Mouse (Mus musculus): ENCODE data around the gene Tmem59.

Gene Tmem59

GRCm38 (mm10) chr4:107179561-107179960 lies 1.4 kb downstream of the Tmem59 start:
- no peak for DNase-seq (ENCODE audit: low read depth, low spot score)

- DNase-seq (ENCODE audit: low read depth, low spot score): no peak
These were observed 2.5 kb downstream of the Tmem59 start for GRCm38 (mm10) chr4:107180746-107181145.

- no peak for DNase-seq (ENCODE audit: low read depth, low spot score)
These were observed 3.7 kb downstream of the Tmem59 start for GRCm38 (mm10) chr4:107181866-107182265.

GRCm38 (mm10) chr4:107182796-107183195 lies 4.6 kb downstream of the Tmem59 start:
- no peak for DNase-seq (ENCODE audit: low read depth, low spot score)

- DNase-seq (ENCODE audit: low read depth, low spot score): no peak
These were observed 5.0 kb downstream of the Tmem59 start for GRCm38 (mm10) chr4:107183203-107183602.

GRCm38 (mm10) chr4:107185703-107186102 lies 7.5 kb downstream of the Tmem59 start:
- DNase-seq (ENCODE audit: low read depth, low spot score): no peak

- DNase-seq (ENCODE audit: low read depth, low spot score): no peak
These were observed 15.6 kb downstream of the Tmem59 start for GRCm38 (mm10) chr4:107193841-107194240.

GRCm38 (mm10) chr4:107196454-107196853 lies 18.3 kb downstream of the Tmem59 start:
- DNase-seq (ENCODE audit: low read depth, low spot score): no peak

GRCm38 (mm10) chr4:107198072-107198471 lies 19.9 kb downstream of the Tmem59 start:
- no peak for DNase-seq (ENCODE audit: low read depth, low spot score)

GRCm38 (mm10) chr4:107201779-107202178 lies 23.6 kb downstream of the Tmem59 start:
- no peak for DNase-seq (ENCODE audit: low read depth, low spot score)

GRCm38 (mm10) chr4:107203001-107203400 lies 24.8 kb downstream of the Tmem59 start:
- no peak for DNase-seq (ENCODE audit: low read depth, low spot score)

GRCm38 (mm10) chr4:107207016-107207415 lies 28.8 kb downstream of the Tmem59 start:
- no peak for DNase-seq (ENCODE audit: low read depth, low spot score)

- DNase-seq (ENCODE audit: low read depth, low spot score): no peak
These were observed 30.7 kb downstream of the Tmem59 start, which contains the start of gene Ldlrad1 for GRCm38 (mm10) chr4:107208880-107209279. TSS of gene Ldlrad1 (plus strand) at chr4:107209180.

- no peak for DNase-seq (ENCODE audit: low read depth, low spot score)
These were observed 32.4 kb downstream of the Tmem59 start for GRCm38 (mm10) chr4:107210483-107211097.

GRCm38 (mm10) chr4:107211465-107211864 lies 33.3 kb downstream of the Tmem59 start:
- no peak for DNase-seq (ENCODE audit: low read depth, low spot score)

GRCm38 (mm10) chr4:107211936-107212335 lies 33.7 kb downstream of the Tmem59 start:
- DNase-seq (ENCODE audit: low read depth, low spot score): no peak

GRCm38 (mm10) chr4:107213279-107214011 lies 35.2 kb downstream of the Tmem59 start:
- no peak for DNase-seq (ENCODE audit: low read depth, low spot score)

GRCm38 (mm10) chr4:107217574-107217973 lies 39.4 kb downstream of the Tmem59 start:
- no peak for DNase-seq (ENCODE audit: low read depth, low spot score)

- DNase-seq (ENCODE audit: low read depth, low spot score): no peak
These were observed 43.3 kb downstream of the Tmem59 start for GRCm38 (mm10) chr4:107221524-107221923.

- DNase-seq (ENCODE audit: low read depth, low spot score): no peak
These were observed 45.3 kb downstream of the Tmem59 start for GRCm38 (mm10) chr4:107223225-107224204.

- DNase-seq (ENCODE audit: low read depth, low spot score): no peak
These were observed 48.1 kb downstream of the Tmem59 start for GRCm38 (mm10) chr4:107226313-107226712.

- DNase-seq (ENCODE audit: low read depth, low spot score): no peak
These were observed 54.0 kb downstream of the Tmem59 start for GRCm38 (mm10) chr4:107232219-107232618.

Measured in retina, adult 2 months (tissue).